Mouse (Mus musculus) mouse embryonic stem cell (cell line): Measurements from ENCODE around the gene Ntn5.

ENCODE experiments used
- in situ Hi-C, 2 experiments: fragments of 300-500 bp; cut with MboI; formaldehyde crosslinking; loops; 1 replicate in 1 of 2; 3 replicates in 1 of 2; pipeline ENCODE4 v1.14.3; 2019 to 2020; ENCODE audit warnings: low sequenced_read_pairs in 2 of 2, low pct_unique_long_range_greater_than_20kb in 1 of 2, mixed read lengths in 1 of 2; ENCODE audit not compliant: unreplicated experiment in 1 of 2

Ntn5 gene

GRCm38 (mm10) chr7:45683396-45684050 is at the start of gene Ntn5:
Gene Ntn5 (plus strand): TSS chr7:45684022.
- in situ Hi-C loops, result no loop called here

GRCm38 (mm10) chr7:45634946-45635681 is 48.7 kb upstream of the Ntn5 start:
- in situ Hi-C loops, result loop anchor here in 1 of 2 experiments (5.0 kb wide), 1 partner anchor 37 kb away; no protein-coding TSS in a partner anchor

GRCm38 (mm10) chr7:45635711-45636688 is 47.8 kb upstream of the Ntn5 start:
- in situ Hi-C loops, result no loop called here

- in situ Hi-C loops, result no loop called here
These were observed 46.1 kb upstream of the Ntn5 start for GRCm38 (mm10) chr7:45637710-45638109.

- in situ Hi-C loops, result no loop called here
These were observed 45.0 kb upstream of the Ntn5 start for GRCm38 (mm10) chr7:45638623-45639401.

- in situ Hi-C loops, result no loop called here
These were observed 44.2 kb upstream of the Ntn5 start, which contains the start of gene Mamstr for GRCm38 (mm10) chr7:45639561-45640027. Gene Mamstr (plus strand): TSS chr7:45639977.

GRCm38 (mm10) chr7:45640191-45640957 is 43.4 kb upstream of the Ntn5 start:
- in situ Hi-C loops, result no loop called here

GRCm38 (mm10) chr7:45641391-45642040 is 42.3 kb upstream of the Ntn5 start:
- in situ Hi-C loops, result no loop called here

GRCm38 (mm10) chr7:45642083-45642482 is 41.7 kb upstream of the Ntn5 start:
- in situ Hi-C loops, result no loop called here

GRCm38 (mm10) chr7:45642503-45643255 is 41.1 kb upstream of the Ntn5 start:
- in situ Hi-C loops, result no loop called here

GRCm38 (mm10) chr7:45643441-45644178 is 40.2 kb upstream of the Ntn5 start:
- in situ Hi-C loops, result no loop called here

- in situ Hi-C loops, result no loop called here
These were observed 39.6 kb upstream of the Ntn5 start for GRCm38 (mm10) chr7:45644183-45644582.

- in situ Hi-C loops, result no loop called here
These were observed 38.8 kb upstream of the Ntn5 start for GRCm38 (mm10) chr7:45644872-45645590.

GRCm38 (mm10) chr7:45645591-45645971 is 38.2 kb upstream of the Ntn5 start:
- in situ Hi-C loops, result no loop called here

GRCm38 (mm10) chr7:45646671-45647070 is 37.2 kb upstream of the Ntn5 start:
- in situ Hi-C loops, result no loop called here
